Mouse (Mus musculus): ENCODE results near the gene Tanc1. TPM values are rescaled to one million over a fixed set of nuclear protein-coding genes. Genes with fewer than 3 reads are reported as not detected.

Tanc1 gene
- polyA plus RNA-seq, 1 experiment from 2014 or later: 14.4 TPM

- Histone ChIP-seq H3K27ac (ENCODE audit: low read depth, low read length) (no peak overlapping the region), H3K27me3 (ENCODE audit: control insufficient read depth, insufficient read depth, low read length) (no peaks in the 10 kb centered on the region), H3K9me3 (ENCODE audit: control insufficient read depth, low read length) (no peaks in the 10 kb centered on the region), H3K4me1 (ENCODE audit: control insufficient read depth, insufficient read depth, low read length) (peaks cover 3% of the 10 kb centered on the region; the same call in 1 of the 2 replicates), H3K4me2 (ENCODE audit: low read depth) (no peak overlapping the region), H3K4me3 (ENCODE audit: low read depth, low read length) (no peak overlapping the region), H3K36me3 (ENCODE audit: control insufficient read depth, insufficient read depth, low read length) (no peaks in the 10 kb centered on the region), H3K9ac (ENCODE audit: low read length) (no peak overlapping the region)
- 83% methylated on average over 13 of the region's 13 CpGs for WGBS
- DNase-seq (ENCODE audit: low spot score) (no peak), ATAC-seq (ENCODE audit: insufficient read depth, low FRiP score, low TSS enrichment) (no peak)
These were observed 96.3 kb downstream of the Tanc1 start for GRCm38 (mm10) chr2:59707922-59708706.

GRCm38 (mm10) chr2:59710771-59711170 is 98.9 kb downstream of the Tanc1 start:
- Histone ChIP-seq H3K36me3 (ENCODE audit: control insufficient read depth, insufficient read depth, low read length) (no peaks in the 10 kb centered on the region), H3K4me2 (ENCODE audit: low read depth) (no peak overlapping the region), H3K4me1 (ENCODE audit: control insufficient read depth, insufficient read depth, low read length) (peaks cover 3% of the 10 kb centered on the region; the same call in 1 of the 2 replicates), H3K27me3 (ENCODE audit: control insufficient read depth, insufficient read depth, low read length) (no peaks in the 10 kb centered on the region), H3K27ac (ENCODE audit: low read depth, low read length) (no peak overlapping the region), H3K9me3 (ENCODE audit: control insufficient read depth, low read length) (no peaks in the 10 kb centered on the region), H3K4me3 (ENCODE audit: low read depth, low read length) (no peak overlapping the region), H3K9ac (ENCODE audit: low read length) (no peak overlapping the region)
- DNase-seq (ENCODE audit: low spot score) (no peak), ATAC-seq (ENCODE audit: insufficient read depth, low FRiP score, low TSS enrichment) (no peak)
- 93% methylated on average over 6 of the region's 6 CpGs for WGBS

GRCm38 (mm10) chr2:59711992-59712391 is 100.2 kb downstream of the Tanc1 start:
- Histone ChIP-seq H3K27me3 (ENCODE audit: control insufficient read depth, insufficient read depth, low read length) (no peaks in the 10 kb centered on the region), H3K4me1 (ENCODE audit: control insufficient read depth, insufficient read depth, low read length) (peaks cover 3% of the 10 kb centered on the region; the same call in 1 of the 2 replicates), H3K27ac (ENCODE audit: low read depth, low read length) (no peak overlapping the region), H3K4me3 (ENCODE audit: low read depth, low read length) (no peak overlapping the region), H3K4me2 (ENCODE audit: low read depth) (no peak overlapping the region), H3K9ac (ENCODE audit: low read length) (no peak overlapping the region), H3K9me3 (ENCODE audit: control insufficient read depth, low read length) (no peaks in the 10 kb centered on the region), H3K36me3 (ENCODE audit: control insufficient read depth, insufficient read depth, low read length) (no peaks in the 10 kb centered on the region)
- no peak for ATAC-seq (ENCODE audit: insufficient read depth, low FRiP score, low TSS enrichment)
- DNase-seq (ENCODE audit: low spot score): no peak
- 80% methylated on average over 8 of the region's 8 CpGs for WGBS

GRCm38 (mm10) chr2:59712484-59712883 is 100.6 kb downstream of the Tanc1 start:
- peaks cover 3% of the 10 kb centered on the region; the same call in 1 of the 2 replicates for H3K4me1 ChIP-seq (ENCODE audit: control insufficient read depth, insufficient read depth, low read length)
- H3K4me2 ChIP-seq (ENCODE audit: low read depth): no peak overlapping the region
- H3K27me3 ChIP-seq (ENCODE audit: control insufficient read depth, insufficient read depth, low read length): no peaks in the 10 kb centered on the region
- no peaks in the 10 kb centered on the region for H3K9me3 ChIP-seq (ENCODE audit: control insufficient read depth, low read length)
- no peak overlapping the region for H3K27ac ChIP-seq (ENCODE audit: low read depth, low read length)
- H3K9ac ChIP-seq (ENCODE audit: low read length): no peak overlapping the region
- DNase-seq (ENCODE audit: low spot score) (no peak), ATAC-seq (ENCODE audit: insufficient read depth, low FRiP score, low TSS enrichment) (no peak)
- H3K36me3 ChIP-seq (ENCODE audit: control insufficient read depth, insufficient read depth, low read length): no peaks in the 10 kb centered on the region
- H3K4me3 ChIP-seq (ENCODE audit: low read depth, low read length): no peak overlapping the region
- WGBS: 93% methylated on average over 9 of the region's 9 CpGs

- 87% methylated on average over 9 of the region's 9 CpGs for WGBS
- no peaks in the 10 kb centered on the region for H3K9me3 ChIP-seq (ENCODE audit: control insufficient read depth, low read length)
- no peak overlapping the region for H3K4me3 ChIP-seq (ENCODE audit: low read depth, low read length)
- no peak overlapping the region for H3K4me2 ChIP-seq (ENCODE audit: low read depth)
- no peaks in the 10 kb centered on the region for H3K27me3 ChIP-seq (ENCODE audit: control insufficient read depth, insufficient read depth, low read length)
- ATAC-seq (ENCODE audit: insufficient read depth, low FRiP score, low TSS enrichment) (no peak), DNase-seq (ENCODE audit: low spot score) (no peak)
- no peak overlapping the region for H3K27ac ChIP-seq (ENCODE audit: low read depth, low read length)
- no peak overlapping the region for H3K9ac ChIP-seq (ENCODE audit: low read length)
- peaks cover 8% of the 10 kb centered on the region for H3K4me1 ChIP-seq (ENCODE audit: control insufficient read depth, insufficient read depth, low read length)
- H3K36me3 ChIP-seq (ENCODE audit: control insufficient read depth, insufficient read depth, low read length): no peaks in the 10 kb centered on the region
These were observed 102.0 kb downstream of the Tanc1 start for GRCm38 (mm10) chr2:59713626-59714556.

- 91% methylated on average over 2 of the region's 2 CpGs for WGBS
- Histone ChIP-seq H3K9me3 (ENCODE audit: control insufficient read depth, low read length) (no peaks in the 10 kb centered on the region), H3K4me3 (ENCODE audit: low read depth, low read length) (no peak overlapping the region), H3K9ac (ENCODE audit: low read length) (no peak overlapping the region), H3K27me3 (ENCODE audit: control insufficient read depth, insufficient read depth, low read length) (no peaks in the 10 kb centered on the region), H3K4me2 (ENCODE audit: low read depth) (no peak overlapping the region), H3K4me1 (ENCODE audit: control insufficient read depth, insufficient read depth, low read length) (peaks cover 9% of the 10 kb centered on the region), H3K27ac (ENCODE audit: low read depth, low read length) (no peak overlapping the region), H3K36me3 (ENCODE audit: control insufficient read depth, insufficient read depth, low read length) (no peaks in the 10 kb centered on the region)
- no peak for DNase-seq (ENCODE audit: low spot score)
- ATAC-seq (ENCODE audit: insufficient read depth, low FRiP score, low TSS enrichment): no peak
These were observed 103.2 kb downstream of the Tanc1 start for GRCm38 (mm10) chr2:59714992-59715391.

- WGBS: 73% methylated on average over 3 of the region's 3 CpGs
- H3K27ac ChIP-seq (ENCODE audit: low read depth, low read length): no peak overlapping the region
These were observed 104.6 kb downstream of the Tanc1 start for GRCm38 (mm10) chr2:59716461-59716860.

GRCm38 (mm10) chr2:59717746-59718294 is 106.0 kb downstream of the Tanc1 start:
- no peak overlapping the region for H3K27ac ChIP-seq (ENCODE audit: low read depth, low read length)
- DNase-seq (ENCODE audit: low spot score) (no peak), ATAC-seq (ENCODE audit: insufficient read depth, low FRiP score, low TSS enrichment) (no peak)
- H3K4me3 ChIP-seq (ENCODE audit: low read depth, low read length): no peak overlapping the region
- H3K27me3 ChIP-seq (ENCODE audit: control insufficient read depth, insufficient read depth, low read length): no peaks in the 10 kb centered on the region
- H3K36me3 ChIP-seq (ENCODE audit: control insufficient read depth, insufficient read depth, low read length): no peaks in the 10 kb centered on the region
- H3K4me2 ChIP-seq (ENCODE audit: low read depth): no peak overlapping the region
- H3K9me3 ChIP-seq (ENCODE audit: control insufficient read depth, low read length): no peaks in the 10 kb centered on the region
- H3K4me1 ChIP-seq (ENCODE audit: control insufficient read depth, insufficient read depth, low read length): peaks cover 12% of the 10 kb centered on the region
- WGBS: 89% methylated on average over 3 of the region's 3 CpGs
- H3K9ac ChIP-seq (ENCODE audit: low read length): no peak overlapping the region

More at GRCm38 (mm10) chr2:59716461-59716860, 104.6 kb downstream of the Tanc1 start:
- DNase-seq (ENCODE audit: low spot score): no peak
- no peaks in the 10 kb centered on the region for H3K27me3 ChIP-seq (ENCODE audit: control insufficient read depth, insufficient read depth, low read length)
- H3K4me3 ChIP-seq (ENCODE audit: low read depth, low read length): no peak overlapping the region
- H3K36me3 ChIP-seq (ENCODE audit: control insufficient read depth, insufficient read depth, low read length): no peaks in the 10 kb centered on the region
- no peaks in the 10 kb centered on the region for H3K9me3 ChIP-seq (ENCODE audit: control insufficient read depth, low read length)
- no peak overlapping the region for H3K4me2 ChIP-seq (ENCODE audit: low read depth)
- no peak overlapping the region for H3K9ac ChIP-seq (ENCODE audit: low read length)
- peaks cover 11% of the 10 kb centered on the region for H3K4me1 ChIP-seq (ENCODE audit: control insufficient read depth, insufficient read depth, low read length)
- no peak for ATAC-seq (ENCODE audit: insufficient read depth, low FRiP score, low TSS enrichment)

All from neural tube, embryonic 11.5 days (tissue).